21 mouse cellular contexts compared by ENCODE assay signal in genomic region chr10:12174200-12174818, GRCm38 (mm10).
DNase-seq lines count a peak whose midpoint lies in the region; ATAC-seq and TF ChIP-seq lines count a peak whose summit lies in the region.
"Had no signal": no experiment of that assay in that cellular context is flagged by ENCODE, and none has a peak within 500 bp of the region (broad histone marks: within the 10 kb centered on the region; RNA-seq: fewer than 3 reads in every experiment).

No protein-coding gene starts in this region.

- TF ChIP-seq POLR2A in brain, embryonic 14.5 days (IDR thresholded peaks at IDR 0.05; ENCODE audit: borderline replicate concordance, extremely low read depth, insufficient read depth, insufficient read length, poor library complexity, severe bottlenecking), result no peak

- no peak for DNase-seq in forebrain, embryonic 11.5 days (ENCODE audit: low spot score)
- peak; percentile 82 for DNase-seq in MN1 (ENCODE audit: low spot score)
- peak; percentile 43 for DNase-seq in brain, embryonic 14.5 days (ENCODE audit: low read depth)
- no peak for DNase-seq in thymus, adult 18-20 months
- DNase-seq in right cerebral cortex, adult 2 months (ENCODE audit: low spot score in 2 of 2), result no peak
- DNase-seq: adrenal gland, postnatal 14 days; cerebellum, adult 9-11 months; heart, postnatal 36 days; kidney, adult 18-20 months; kidney, postnatal 4 days; left cerebral cortex, postnatal 4 days had no signal

- no peak overlapping the region for H3K9ac ChIP-seq in forebrain, embryonic 16.5 days (replicated peaks; ENCODE audit: low read depth, low read length)
- H3K9ac ChIP-seq in forebrain, embryonic 11.5 days (ENCODE audit: low read length), result no peak overlapping the region
- no peak overlapping the region for H3K9ac ChIP-seq in hindbrain, embryonic 12.5 days
- H3K9ac ChIP-seq: heart, embryonic 15.5 days; limb, embryonic 15.5 days; liver, embryonic 14.5 days; lung, embryonic 15.5 days had no signal

- no peaks in the 10 kb centered on the region for H3K4me1 ChIP-seq in forebrain, embryonic 16.5 days (replicated peaks; ENCODE audit: control insufficient read depth, insufficient read depth, low read length)
- no peaks in the 10 kb centered on the region for H3K4me1 ChIP-seq in forebrain, embryonic 11.5 days (replicated peaks; ENCODE audit: control insufficient read depth, insufficient read depth, low read length)
- H3K4me1 ChIP-seq in hindbrain, embryonic 12.5 days, result no peaks in the 10 kb centered on the region
- H3K4me1 ChIP-seq: heart, embryonic 15.5 days; limb, embryonic 15.5 days; lung, embryonic 15.5 days had no signal

- WGBS in forebrain, embryonic 16.5 days, result 61% methylated on average over 14 of the region's 14 CpGs
- WGBS in forebrain, embryonic 11.5 days, result 67% methylated on average over 14 of the region's 14 CpGs
- 62% methylated on average over 14 of the region's 14 CpGs for WGBS in hindbrain, embryonic 12.5 days

- no peak for TF ChIP-seq CTCF in brain, embryonic 14.5 days (IDR thresholded peaks at IDR 0.05; ENCODE audit: borderline replicate concordance, extremely low read depth, insufficient read depth, insufficient read length)

- no peak overlapping the region for H3K27ac ChIP-seq in forebrain, embryonic 16.5 days (ENCODE audit: low read length)
- H3K27ac ChIP-seq in forebrain, embryonic 11.5 days (ENCODE audit: low read depth, low read length), result no peak overlapping the region
- H3K27ac ChIP-seq in hindbrain, embryonic 12.5 days, result no peak overlapping the region
- H3K27ac ChIP-seq: heart, embryonic 15.5 days; left cerebral cortex, adult 2 months; limb, embryonic 15.5 days; liver, embryonic 14.5 days; lung, embryonic 15.5 days; stomach, postnatal 0 days had no signal

- no peaks in the 10 kb centered on the region for H3K9me3 ChIP-seq in forebrain, embryonic 16.5 days (ENCODE audit: control insufficient read depth, low read length)
- no peaks in the 10 kb centered on the region for H3K9me3 ChIP-seq in forebrain, embryonic 11.5 days (ENCODE audit: control insufficient read depth, low read length)
- no peaks in the 10 kb centered on the region for H3K9me3 ChIP-seq in hindbrain, embryonic 12.5 days (replicated peaks)
- H3K9me3 ChIP-seq: heart, embryonic 15.5 days; limb, embryonic 15.5 days; lung, embryonic 15.5 days had no signal

- no peaks in the 10 kb centered on the region for H3K36me3 ChIP-seq in forebrain, embryonic 16.5 days (ENCODE audit: control insufficient read depth, insufficient read depth)
- H3K36me3 ChIP-seq in forebrain, embryonic 11.5 days (ENCODE audit: control insufficient read depth, insufficient read depth, low read length), result no peaks in the 10 kb centered on the region
- H3K36me3 ChIP-seq in hindbrain, embryonic 12.5 days, result no peaks in the 10 kb centered on the region
- H3K36me3 ChIP-seq: heart, embryonic 15.5 days; limb, embryonic 15.5 days; lung, embryonic 15.5 days had no signal

- peak; percentile 45; the same call in 1 of the 2 replicates for ATAC-seq in forebrain, embryonic 16.5 days
- no peak for ATAC-seq in forebrain, embryonic 11.5 days (replicated peaks; ENCODE audit: low FRiP score)
- ATAC-seq in hindbrain, embryonic 12.5 days (ENCODE audit: low FRiP score), result 0 out of 2 replicates have a peak, but pooled peaks have one; percentile 50
- ATAC-seq: inflammation-experienced regulatory T-cells, adult 6 months had no signal

- no peak overlapping the region for H3K4me3 ChIP-seq in forebrain, embryonic 16.5 days (replicated peaks; ENCODE audit: low read length)
- no peak overlapping the region for H3K4me3 ChIP-seq in forebrain, embryonic 11.5 days (ENCODE audit: low read depth, low read length)
- no peak overlapping the region for H3K4me3 ChIP-seq in hindbrain, embryonic 12.5 days
- H3K4me3 ChIP-seq: erythroblast, embryonic 14.5 days; heart, embryonic 15.5 days; left cerebral cortex, adult 2 months; limb, embryonic 15.5 days; lung, embryonic 15.5 days had no signal

- H3K27me3 ChIP-seq in forebrain, embryonic 16.5 days (replicated peaks; ENCODE audit: control insufficient read depth, insufficient read depth, low read length), result no peaks in the 10 kb centered on the region
- no peaks in the 10 kb centered on the region for H3K27me3 ChIP-seq in forebrain, embryonic 11.5 days (ENCODE audit: control insufficient read depth, insufficient read depth, low read length)
- no peaks in the 10 kb centered on the region for H3K27me3 ChIP-seq in hindbrain, embryonic 12.5 days
- H3K27me3 ChIP-seq: heart, embryonic 15.5 days; limb, embryonic 15.5 days; lung, embryonic 15.5 days had no signal

- H3K4me2 ChIP-seq in forebrain, embryonic 16.5 days (ENCODE audit: low read length), result no peak overlapping the region
- H3K4me2 ChIP-seq in forebrain, embryonic 11.5 days (ENCODE audit: low read depth, low read length, severe bottlenecking), result no peak overlapping the region
- no peak overlapping the region for H3K4me2 ChIP-seq in hindbrain, embryonic 12.5 days (replicated peaks)
- H3K4me2 ChIP-seq: heart, embryonic 15.5 days; limb, embryonic 15.5 days; lung, embryonic 15.5 days had no signal

Comparison
In these comparisons a context has a peak if more than half of its experiments do, and no peak if none do; other contexts are left out.
1. DNase-seq: peak in MN1 (single experiment) and brain, embryonic 14.5 days (single experiment); none in forebrain, embryonic 11.5 days (single experiment), thymus, adult 18-20 months (0 of 2) and right cerebral cortex, adult 2 months (0 of 2).